Mouse (Mus musculus) CD4-positive, CD25-positive, alpha-beta regulatory T cell (primary cell): Measurements from ENCODE around the gene Cenpm. TPM values are rescaled to one million over a fixed set of nuclear protein-coding genes. Genes with fewer than 3 reads are reported as not detected.

Experiments
- polyA plus RNA-seq: library from polyadenylated mRNA; unstranded; fragments of 100-300 nt; shearing (Covaris generic); gene quantifications from one replicate; pipeline ENCODE4 v1.2.1, GENCODE M21; 2017

Gene Cenpm
- 5.0 TPM for polyA plus RNA-seq

DNA sequence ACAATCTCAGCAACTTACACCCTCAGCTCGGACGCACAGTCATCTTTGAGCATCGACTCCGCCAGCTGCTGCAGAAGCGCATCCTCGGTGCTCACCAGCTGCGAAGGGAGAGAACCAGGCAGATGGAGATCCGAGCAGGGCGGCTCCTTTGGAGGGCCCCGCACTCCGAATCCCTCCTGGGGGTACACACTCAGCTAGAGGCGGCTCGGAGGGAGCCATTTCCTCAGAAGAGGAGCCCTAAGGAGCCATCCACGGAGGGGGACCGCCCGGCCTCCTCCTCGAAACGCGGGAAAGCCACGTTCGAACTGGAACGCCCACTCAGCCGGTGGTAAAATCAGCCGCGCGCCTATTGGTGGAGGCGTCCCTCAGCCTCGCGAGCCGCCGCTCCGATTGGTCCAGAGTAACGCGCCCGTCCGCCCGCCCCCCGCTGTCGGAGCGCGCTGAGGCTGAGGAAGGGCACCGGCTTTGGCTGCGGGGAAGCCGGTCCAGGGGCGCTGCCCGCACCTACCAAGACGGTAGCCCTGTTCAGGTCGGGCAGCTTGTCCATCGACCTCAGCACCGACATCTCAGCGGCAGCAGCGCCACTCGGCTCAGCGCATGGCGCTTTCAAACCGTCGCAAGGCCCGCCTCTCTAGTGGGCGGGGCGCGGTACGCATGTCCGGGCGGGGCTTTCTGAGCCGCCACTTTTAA lies at the start of gene Cenpm:
Cenpm (minus strand) TSS at position 634 of the 690 bp plus-strand sequence.

DNA sequence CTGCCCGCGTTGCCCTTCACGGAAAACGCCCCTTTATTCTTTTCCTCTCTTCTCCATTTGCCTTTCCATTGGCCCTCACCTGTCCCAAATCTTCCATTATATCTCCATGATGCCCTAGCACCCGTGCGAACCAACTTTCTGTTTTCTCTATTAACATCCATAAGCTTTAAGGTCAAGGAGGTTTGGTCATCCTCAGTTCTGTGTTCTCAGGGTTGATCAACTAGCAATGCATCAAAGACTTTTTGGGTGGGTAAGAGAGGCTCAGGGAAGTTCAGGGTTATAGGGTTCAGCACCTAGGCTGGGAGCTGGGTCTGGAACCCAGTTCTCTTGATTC lies 30.0 kb upstream of the Cenpm start, which contains the start of gene Sept3:
Sept3 (plus strand) TSS at position 301 of the 334 bp plus-strand sequence.

DNA sequence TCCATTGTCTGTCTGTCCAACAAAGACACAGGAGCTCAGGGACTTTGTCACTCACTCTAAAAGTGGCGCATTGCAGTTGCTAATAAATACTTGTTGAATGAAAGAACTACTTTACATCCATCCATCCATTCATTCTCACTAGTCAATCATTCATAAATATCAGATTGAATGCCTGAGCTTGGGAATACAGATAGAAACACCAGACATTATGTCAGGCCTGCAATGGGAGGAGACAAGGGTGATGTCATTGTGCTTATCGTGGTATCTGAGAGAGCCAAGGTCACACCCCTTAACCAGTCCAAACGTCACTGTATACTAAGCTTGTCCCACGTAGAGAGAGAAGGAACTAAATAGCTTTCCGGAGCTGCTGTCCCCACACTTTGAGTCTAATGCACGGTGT lies 7.5 kb upstream of the Cenpm start, which contains the start of gene 1500009C09Rik:
1500009C09Rik (plus strand) TSS at position 301 of the 400 bp plus-strand sequence.

GRCm38 (mm10) chr15:82223657-82224601 lies 20.6 kb downstream of the Cenpm start, which contains the start of gene Tnfrsf13c:
Gene Tnfrsf13c, minus strand, starts transcription at chr15:82224369.

GRCm38 (mm10) chr15:82212752-82213063 lies 31.8 kb downstream of the Cenpm start, which contains the start of gene Shisa8:
Gene Shisa8, minus strand, starts transcription at chr15:82212815.

Other genes starting within 250 kb of the Cenpm start
- gene Desi1, start 210.9 kb downstream of the Cenpm start, polyA plus RNA-seq: 33.7 TPM
- gene Snu13, start 197.2 kb downstream of the Cenpm start, polyA plus RNA-seq: 164 TPM
- gene 4930407I10Rik, start 185.6 kb downstream of the Cenpm start, polyA plus RNA-seq: not detected
- 0.04 TPM for gene Mei1, start 174.8 kb downstream of the Cenpm start, polyA plus RNA-seq
- 27.4 TPM for gene Ccdc134, start 116.8 kb downstream of the Cenpm start, polyA plus RNA-seq
- 142 TPM for gene Srebf2, start 97.6 kb downstream of the Cenpm start, polyA plus RNA-seq
- 0.29 TPM for gene Shisa8, start 31.9 kb downstream of the Cenpm start, polyA plus RNA-seq
- 2.5 TPM for gene Tnfrsf13c, start 20.4 kb downstream of the Cenpm start, polyA plus RNA-seq
- not detected for gene 1500009C09Rik, start 7.6 kb upstream of the Cenpm start, polyA plus RNA-seq
- 0.31 TPM for gene Sept3, start 30.1 kb upstream of the Cenpm start, polyA plus RNA-seq
- gene Wbp2nl, start 54.2 kb upstream of the Cenpm start, polyA plus RNA-seq: 0.12 TPM
- 61.8 TPM for gene Naga, start 94.2 kb upstream of the Cenpm start, polyA plus RNA-seq
- gene Pheta2, start 94.2 kb upstream of the Cenpm start, polyA plus RNA-seq: 5.5 TPM
- gene Smdt1, start 94.2 kb upstream of the Cenpm start, polyA plus RNA-seq: 178 TPM
- 278 TPM for gene Ndufa6, start 109.6 kb upstream of the Cenpm start, polyA plus RNA-seq
- 11.0 TPM for gene Cyp2d22, start 135.5 kb upstream of the Cenpm start, polyA plus RNA-seq
- not detected for gene Cyp2d11, start 149.3 kb upstream of the Cenpm start, polyA plus RNA-seq
- not detected for gene Cyp2d10, start 162.4 kb upstream of the Cenpm start, polyA plus RNA-seq
- not detected for gene Cyp2d9, start 188.7 kb upstream of the Cenpm start, polyA plus RNA-seq